ENCODE assay signal across 13 mouse cellular contexts in the genomic region with DNA sequence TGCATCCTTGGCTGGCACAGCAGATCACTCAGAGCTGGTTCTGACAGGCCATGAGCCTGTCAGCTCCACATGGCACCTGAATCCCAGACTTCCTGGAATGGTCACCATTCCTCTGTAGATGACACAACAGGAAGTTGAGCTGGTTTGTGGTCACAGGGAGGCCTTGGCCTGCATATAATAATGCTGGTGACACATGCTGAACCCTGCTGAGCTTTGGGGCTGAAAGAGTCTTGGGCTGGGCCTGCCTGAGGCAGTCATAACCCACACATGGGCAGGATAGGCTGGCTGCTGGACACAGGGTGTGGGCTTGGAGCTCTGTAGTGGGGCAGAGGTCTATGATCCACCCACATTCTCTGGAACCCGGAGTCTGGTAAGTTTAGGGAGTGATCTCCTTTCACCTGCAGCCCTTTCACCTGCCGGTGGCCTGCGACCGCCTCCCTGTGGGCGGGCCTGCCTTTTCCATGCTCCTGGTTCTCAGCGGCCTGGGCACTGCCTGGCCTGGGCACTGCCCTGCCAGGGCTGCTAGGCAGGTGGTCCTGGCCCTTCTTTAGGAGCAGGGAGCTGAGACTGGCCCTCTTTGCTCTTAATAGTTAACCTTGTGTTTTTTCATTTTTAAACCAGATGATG. TPM values are rescaled to one million over a fixed set of nuclear protein-coding genes. Genes with fewer than 3 reads are reported as not detected.
DNase-seq lines count a peak whose midpoint lies in the region; TF ChIP-seq lines count a peak whose summit lies in the region.
"Had no signal": no experiment of that assay in that cellular context is flagged by ENCODE, and none has a peak within 500 bp of the region (broad histone marks: within the 10 kb centered on the region; RNA-seq: fewer than 3 reads in every experiment).

No protein-coding gene starts in this region.

- no peak overlapping the region for H3K4me3 ChIP-seq in myocyte
- H3K4me3 ChIP-seq: heart, embryonic 12.5 days had no signal

- TF ChIP-seq POLR2A in myocyte (IDR thresholded peaks at IDR 0.05; ENCODE audit: insufficient read length, low read depth) = no peak

- no peaks in the 10 kb centered on the region for H3K79me2 ChIP-seq in myocyte (ENCODE audit: control insufficient read depth, insufficient read depth)

- peak; percentile 91 for DNase-seq in 416B (ENCODE audit: low read depth)
- DNase-seq in NIH3T3 (ENCODE audit: low read depth) = peak; percentile 19
- DNase-seq in fibroblast of lung, adult 2 months (ENCODE audit: low read depth) = peak; percentile 46
- DNase-seq in kidney, adult 8-10 months = no peak
- no peak for DNase-seq in kidney, postnatal 14 days
- DNase-seq in gastrocnemius, postnatal 4 days (ENCODE audit: low spot score in 2 of 2) = no peak
- DNase-seq: cerebellum, adult 8-10 months; kidney, postnatal 25 days; lung, adult 2 months; thymus, postnatal 36 days had no signal

- H3K27me3 ChIP-seq in myocyte (ENCODE audit: control insufficient read depth, insufficient read depth, insufficient read length) = no peaks in the 10 kb centered on the region
- H3K27me3 ChIP-seq: heart, embryonic 12.5 days had no signal

- peak overlapping the region; percentile 60 for H3K4me2 ChIP-seq in myocyte (ENCODE audit: low read depth)
- H3K4me2 ChIP-seq: heart, embryonic 12.5 days; hindbrain, embryonic 14.5 days had no signal

- peaks cover 28% of the 10 kb centered on the region for H3K36me3 ChIP-seq in myocyte (ENCODE audit: control insufficient read depth, insufficient read depth)

- no peak overlapping the region for H3ac ChIP-seq in myocyte (ENCODE audit: control insufficient read depth, insufficient read length)

TF ChIP-seq in myocyte, 11 proteins besides CTCF, POLR2A, EP300 and RAD21:
- TF ChIP-seq REST (IDR thresholded peaks at IDR 0.05; ENCODE audit: insufficient read depth, insufficient read length) (no peak), MAX (IDR thresholded peaks at IDR 0.05; ENCODE audit: low read depth) (no peak), MYOG (IDR thresholded peaks at IDR 0.05; ENCODE audit: control insufficient read depth in 1 of 3, insufficient read depth in 1 of 3, insufficient read length in 2 of 3, low read depth in 2 of 3) (peak in 1 of 3 experiments; percentile 5), MYOD1 (IDR thresholded peaks at IDR 0.05; ENCODE audit: control insufficient read depth in 1 of 3, insufficient read length in 2 of 3, low read depth in 2 of 3) (peak in 1 of 3 experiments; percentile 38), E2F4 (IDR thresholded peaks at IDR 0.05; ENCODE audit: insufficient read depth) (no peak)

RNA-seq across cellular contexts. Expression of a gene that starts 18.8 kb away (rescaled TPM):
- polyA plus RNA-seq in myocyte (2012; fragmentation: generic; extraction: Trizol) = 3.7 TPM
- total RNA-seq in gastrocnemius, postnatal 4 days (2021) = 10 to 100 TPM; 12.0 to 13.0 TPM

RNA-seq across cellular contexts. Expression of a gene that starts 20.2 kb away (rescaled TPM):
- polyA plus RNA-seq in myocyte (2012; fragmentation: generic; extraction: Trizol) = 83.0 TPM
- total RNA-seq in gastrocnemius, postnatal 4 days (2021) = 10 to 100 TPM; 31.8 to 33.1 TPM

RNA-seq across cellular contexts. Expression of a gene that starts 42.3 kb away (rescaled TPM):
- 47.7 TPM for polyA plus RNA-seq in myocyte (2012; fragmentation: generic; extraction: Trizol)
- 10 to 100 TPM; 35.8 to 44.0 TPM for total RNA-seq in gastrocnemius, postnatal 4 days (2021)

Comparison
In these comparisons a context has a peak if more than half of its experiments do, and no peak if none do; other contexts are left out.
1. DNase-seq: peak in 416B (single experiment), NIH3T3 (single experiment) and fibroblast of lung, adult 2 months (single experiment); none in kidney, adult 8-10 months (0 of 2), kidney, postnatal 14 days (single experiment) and gastrocnemius, postnatal 4 days (0 of 2).